Mouse (Mus musculus) neutrophil, adult 5-6 weeks (primary cell): Measurements from ENCODE around the gene Rnaseh2a. TPM values are rescaled to one million over a fixed set of nuclear protein-coding genes. Genes with fewer than 3 reads are reported as not detected.
"Not testable (repeated sequence)": the region's sequence is repeated elsewhere in the genome, so short reads cannot be mapped to it uniquely, and the experiment has no call there.

Experiments used
- ATAC-seq: fragments of 151-379, 151-347 bp; 2 replicates; pipeline ENCODE4 v1.8.0; 2017; ENCODE audit warnings: mild to moderate bottlenecking, moderate TSS enrichment; ENCODE audit not compliant: insufficient number of reproducible peaks, poor library complexity, low FRiP score, severe bottlenecking; ENCODE audit errors: extremely low read depth
- total RNA-seq: library from RNA; stranded (forward); fragments of 200-1000 nt; gene quantifications from 2 replicates; pipeline ENCODE4 v1.2.3, GENCODE M21; 2017

Rnaseh2a gene
- total RNA-seq, 1 experiment from 2014 or later, result 26.5 TPM

DNA sequence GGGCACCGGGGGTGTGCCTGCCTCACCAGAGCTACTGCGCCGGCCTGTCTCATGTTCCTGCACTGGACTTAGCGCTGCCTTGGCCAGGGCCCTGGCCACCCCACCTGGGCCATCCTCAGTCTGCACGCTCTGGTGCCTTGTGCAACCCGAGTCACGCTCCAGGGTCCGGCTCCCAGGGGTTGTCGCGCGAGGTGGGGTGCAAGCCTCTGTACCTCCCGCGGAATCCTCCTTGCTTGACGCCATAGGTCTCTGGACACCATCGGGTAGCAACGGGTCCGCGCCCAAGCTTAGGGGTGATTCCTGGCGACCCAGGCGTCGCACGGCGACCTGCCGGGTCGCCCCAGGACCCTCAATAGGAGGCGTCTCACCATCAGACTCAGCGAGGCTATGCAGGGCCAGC is 57.2 kb downstream of the Rnaseh2a start:
- no peak for ATAC-seq

DNA sequence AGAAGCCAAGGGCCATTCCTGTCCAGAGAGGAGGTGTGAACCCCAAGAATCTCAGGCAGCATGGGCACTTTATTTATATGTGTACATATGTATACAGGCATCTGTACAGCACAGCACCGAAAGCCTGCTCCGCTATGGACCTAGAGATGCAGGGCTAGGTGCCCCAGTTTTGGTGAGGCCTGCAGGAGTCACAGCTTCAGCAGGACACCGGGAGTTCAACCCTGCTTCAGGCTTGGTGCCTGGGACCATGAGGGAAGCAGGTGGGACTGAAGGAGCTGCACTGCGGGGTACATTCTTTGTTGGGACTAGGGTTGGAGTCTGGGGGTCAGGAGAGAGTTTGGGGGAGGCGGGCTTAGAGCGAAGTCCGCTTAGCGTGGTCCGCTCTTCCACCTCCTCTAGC is 57.7 kb downstream of the Rnaseh2a start:
- ATAC-seq, result no peak

DNA sequence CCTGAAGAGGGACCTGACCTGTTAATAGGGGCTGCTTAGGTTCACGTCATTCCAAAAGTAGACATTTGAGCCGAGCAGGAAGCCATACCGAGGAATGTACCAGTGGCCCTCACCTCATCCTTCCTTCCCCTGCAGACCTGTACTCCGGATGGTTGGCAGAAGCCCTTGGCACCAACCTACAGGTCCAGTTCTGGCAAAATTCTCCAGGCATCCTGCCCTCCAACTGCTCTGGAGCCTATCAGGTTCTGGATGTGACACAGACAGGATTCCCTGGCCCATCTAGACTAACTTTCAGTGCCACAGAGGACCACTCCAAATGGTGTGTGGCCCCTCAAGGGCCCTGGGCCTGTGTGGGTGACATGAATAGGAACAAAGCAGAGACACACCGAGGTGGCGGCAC is 59.0 kb downstream of the Rnaseh2a start:
- no peak for ATAC-seq

DNA sequence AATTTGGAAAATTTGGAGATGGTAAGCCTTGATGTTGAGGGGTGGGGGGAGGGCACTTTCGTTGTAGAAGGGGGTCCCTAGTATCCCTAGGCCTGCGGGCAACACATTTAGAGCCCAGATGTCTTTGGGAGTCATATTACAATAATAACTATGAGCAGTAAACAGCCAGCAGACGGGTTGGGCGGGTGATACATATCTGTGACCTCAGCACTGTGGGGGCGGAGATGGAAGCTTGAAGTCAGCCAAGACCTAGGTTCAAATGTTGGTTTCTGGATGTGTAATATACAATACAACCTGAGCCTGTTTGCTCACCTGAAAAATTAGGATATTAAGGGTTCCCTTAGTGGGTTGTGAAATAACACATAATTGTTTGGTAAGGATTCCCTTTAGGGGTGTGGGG is 59.6 kb downstream of the Rnaseh2a start:
- no peak for ATAC-seq

DNA sequence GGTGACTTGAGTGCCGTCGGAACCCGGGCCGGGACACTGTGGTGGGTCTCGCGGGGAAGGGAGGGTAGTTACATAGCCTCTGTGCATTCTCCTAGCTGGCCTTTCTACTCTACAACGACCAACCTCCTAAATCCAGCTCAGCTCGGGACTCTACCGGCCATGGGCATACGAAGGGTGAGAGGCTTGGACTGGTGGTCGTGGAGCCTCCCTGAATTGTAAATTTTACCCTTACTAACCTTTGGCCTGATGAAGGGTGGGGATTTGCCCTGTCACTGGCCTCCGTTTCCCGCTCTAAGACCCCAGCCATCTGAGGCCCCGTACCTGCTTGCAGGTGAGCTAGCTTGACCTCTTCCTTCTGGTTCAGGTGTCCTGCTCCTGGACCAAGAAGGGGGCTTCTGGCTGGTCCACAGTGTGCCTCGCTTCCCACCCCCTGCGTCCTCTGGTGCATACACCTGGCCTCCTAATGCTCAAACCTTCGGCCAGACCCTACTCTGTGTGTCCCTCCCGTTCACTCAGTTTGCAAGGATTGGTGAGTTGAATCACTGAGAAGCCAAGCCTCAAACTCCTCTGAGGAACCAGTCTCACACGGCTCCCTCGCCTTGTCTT is 60.3 kb downstream of the Rnaseh2a start:
- no peak for ATAC-seq

DNA sequence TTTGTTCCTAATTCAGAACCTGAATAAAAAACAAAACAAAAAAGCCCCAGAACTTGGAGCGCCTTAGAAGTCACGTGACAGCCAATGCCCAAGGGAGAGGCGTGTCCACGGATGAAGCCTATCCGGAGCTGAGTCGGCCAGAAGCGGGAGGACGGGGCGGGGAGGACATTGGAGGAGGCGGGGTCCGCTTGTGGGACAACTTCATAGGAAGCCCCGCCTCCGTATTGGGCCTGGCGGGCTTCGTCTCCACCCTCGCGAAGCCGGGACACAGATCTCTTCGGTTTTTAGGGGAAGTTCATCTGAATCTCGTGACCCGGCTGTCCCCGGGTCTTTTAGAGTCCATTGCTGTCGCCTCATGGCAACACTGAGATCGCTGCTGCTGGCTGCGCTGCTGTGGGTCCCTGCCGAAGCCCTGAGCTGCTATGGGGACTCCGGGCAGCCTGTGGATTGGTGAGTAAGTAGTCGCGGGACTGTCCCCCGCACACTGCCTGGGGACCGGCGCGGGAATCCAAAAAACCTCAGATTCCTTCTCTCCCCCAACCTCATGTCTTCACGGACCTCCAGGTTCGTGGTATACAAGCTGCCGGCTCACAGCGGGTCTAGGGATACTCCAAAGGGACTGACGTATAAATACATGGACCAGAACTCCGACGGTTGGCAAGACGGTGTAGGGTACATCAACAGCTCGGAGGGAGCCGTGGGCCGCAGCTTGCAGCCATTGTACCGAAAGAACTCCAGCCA is 61.0 kb downstream of the Rnaseh2a start, which contains the start of gene Dnase2a:
Gene Dnase2a, plus strand, starts transcription at position 140 of the 741 bp plus-strand sequence.
- peak; percentile 82 for ATAC-seq

DNA sequence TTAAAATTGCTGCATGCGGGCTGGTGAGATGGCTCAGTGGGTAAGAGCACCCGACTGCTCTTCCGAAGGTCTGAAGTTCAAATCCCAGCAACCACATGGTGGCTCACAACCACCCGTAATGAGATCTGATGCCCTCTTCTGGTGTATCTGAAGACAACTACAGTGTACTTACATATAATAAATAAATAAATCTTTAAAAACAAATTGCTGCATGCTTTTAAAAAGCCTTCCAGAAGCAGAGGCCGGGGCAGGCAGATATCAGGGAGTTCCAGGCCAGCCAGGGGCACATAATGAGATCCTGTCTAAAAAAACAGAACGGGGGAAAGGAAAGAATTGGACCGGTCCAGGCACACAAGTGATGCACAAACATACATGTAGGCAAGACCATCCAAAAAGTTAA is 61.6 kb downstream of the Rnaseh2a start:
- ATAC-seq, result not testable (repeated sequence)

DNA sequence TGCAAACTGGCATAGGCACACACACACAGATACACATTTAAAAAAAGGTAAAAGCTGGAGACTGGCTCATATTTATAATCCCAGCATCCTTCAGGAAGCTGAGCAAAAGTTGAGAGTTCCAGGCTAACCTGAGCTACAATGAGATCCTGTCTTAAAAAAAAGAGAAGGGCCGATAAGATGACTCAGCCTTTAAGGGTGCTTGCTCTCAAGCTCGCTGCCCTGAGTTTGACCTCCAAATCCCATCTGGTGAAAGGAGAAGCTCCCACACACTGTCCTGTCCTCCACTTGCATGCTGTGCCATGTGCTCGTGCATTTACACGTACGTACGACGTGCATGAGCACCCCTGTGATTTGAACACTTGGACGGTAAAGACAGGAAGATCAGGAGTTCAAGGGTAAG is 62.1 kb downstream of the Rnaseh2a start:
- no peak for ATAC-seq

DNA sequence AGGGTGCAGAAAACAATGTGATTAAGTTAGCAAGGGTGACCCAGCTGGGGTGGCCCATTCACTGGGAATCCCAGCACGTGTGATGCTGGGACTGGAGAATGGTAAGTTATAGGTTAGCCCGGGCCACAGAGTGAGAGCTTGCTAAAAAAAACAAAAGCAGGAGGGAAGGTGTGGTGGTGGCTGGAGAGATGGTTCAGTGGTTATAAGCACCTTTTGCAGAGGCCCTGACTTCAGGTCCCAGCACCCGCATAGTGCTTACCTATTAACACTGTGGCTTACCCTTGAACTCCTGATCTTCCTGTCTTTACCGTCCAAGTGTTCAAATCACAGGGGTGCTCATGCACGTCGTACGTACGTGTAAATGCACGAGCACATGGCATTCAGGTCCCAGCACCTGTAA is 62.5 kb downstream of the Rnaseh2a start:
- no peak for ATAC-seq

Other genes starting within 250 kb of the Rnaseh2a start
- gene G430095P16Rik, start 246.8 kb downstream of the Rnaseh2a start, total RNA-seq, result 0.61 and 3.4 TPM in 2 replicates
- gene Nfix, start 169.4 kb downstream of the Rnaseh2a start, total RNA-seq, result 1.7 and 3.4 TPM in 2 replicates
- 4.5 and 5.5 TPM in 2 replicates for gene Dand5, start 146.9 kb downstream of the Rnaseh2a start, total RNA-seq
- gene Gadd45gip1, start 138.2 kb downstream of the Rnaseh2a start, total RNA-seq, result 14.1 and 16.7 TPM in 2 replicates
- gene Rad23a, start 129.1 kb downstream of the Rnaseh2a start, total RNA-seq, result 46.6 and 57.8 TPM in 2 replicates
- 690 and 751 TPM in 2 replicates for gene Calr, start 122.8 kb downstream of the Rnaseh2a start, total RNA-seq
- gene Farsa, start 112.8 kb downstream of the Rnaseh2a start, total RNA-seq, result 50.7 and 56.2 TPM in 2 replicates
- gene Syce2, start 97.7 kb downstream of the Rnaseh2a start, total RNA-seq, result 4.4 and 5.5 TPM in 2 replicates
- gene Gcdh, start 75.8 kb downstream of the Rnaseh2a start, total RNA-seq, result 21.0 and 21.5 TPM in 2 replicates
- gene Klf1, start 67.8 kb downstream of the Rnaseh2a start, total RNA-seq, result not detected in 2 replicates
- 31.7 and 34.7 TPM in 2 replicates for gene Dnase2a, start 61.2 kb downstream of the Rnaseh2a start, total RNA-seq
- 0.12 and 0.23 TPM in 2 replicates for gene Mast1, start 32.4 kb downstream of the Rnaseh2a start, total RNA-seq
- not detected in 2 replicates for gene Rtbdn, start 22.8 kb downstream of the Rnaseh2a start, total RNA-seq
- not detected in 2 replicates for gene Gm49661, start 334 bp downstream of the Rnaseh2a start, total RNA-seq
- 92.5 and 96.9 TPM in 2 replicates for gene Prdx2, start 180 bp downstream of the Rnaseh2a start, total RNA-seq
- gene Junb, start 9.0 kb upstream of the Rnaseh2a start, total RNA-seq, result 867 and 1,013 TPM in 2 replicates
- gene Hook2, start 20.8 kb upstream of the Rnaseh2a start, total RNA-seq, result 8.6 and 12.0 TPM in 2 replicates
- gene Best2, start 44.8 kb upstream of the Rnaseh2a start, total RNA-seq, result not detected in 2 replicates
- 38.9 and 43.1 TPM in 2 replicates for gene Asna1, start 55.5 kb upstream of the Rnaseh2a start, total RNA-seq
- gene Trir, start 57.1 kb upstream of the Rnaseh2a start, total RNA-seq, result 124 and 193 TPM in 2 replicates
- gene Tnpo2, start 67.1 kb upstream of the Rnaseh2a start, total RNA-seq, result 16.9 TPM in 2 replicates
- gene Fbxw9, start 90.3 kb upstream of the Rnaseh2a start, total RNA-seq, result 6.3 and 7.9 TPM in 2 replicates
- gene Gm5741, start 98.2 kb upstream of the Rnaseh2a start, total RNA-seq, result not detected in 2 replicates
- gene Dhps, start 102.0 kb upstream of the Rnaseh2a start, total RNA-seq, result 41.9 and 48.2 TPM in 2 replicates
- 22.0 and 23.6 TPM in 2 replicates for gene Wdr83os, start 111.0 kb upstream of the Rnaseh2a start, total RNA-seq
- gene Wdr83, start 111.5 kb upstream of the Rnaseh2a start, total RNA-seq, result 15.8 and 17.6 TPM in 2 replicates
- 192 and 197 TPM in 2 replicates for gene Man2b1, start 113.5 kb upstream of the Rnaseh2a start, total RNA-seq
- gene Zfp791, start 153.3 kb upstream of the Rnaseh2a start, total RNA-seq, result not detected in 2 replicates
- gene Cks1brt, start 182.2 kb upstream of the Rnaseh2a start, total RNA-seq, result not detected in 2 replicates